Mouse (Mus musculus) brain, embryonic 14.5 days (tissue): ENCODE data around the gene Scap.

Experiments
- CTCF ChIP-seq: fragments of 200-500 bp; IDR thresholded peaks from 2 replicates; pipeline ENCODE4 v1.5.1; 2012; ENCODE audit warnings: inconsistent platforms, mild to moderate bottlenecking, moderate library complexity, borderline replicate concordance; ENCODE audit not compliant: insufficient read depth, insufficient read length; ENCODE audit errors: extremely low read depth
- POLR2A ChIP-seq: fragments of 200-500 bp; IDR thresholded peaks from 2 replicates; pipeline ENCODE4 v1.6.1; 2012; ENCODE audit warnings: mild to moderate bottlenecking, inconsistent platforms, borderline replicate concordance; ENCODE audit not compliant: poor library complexity, insufficient read depth, insufficient read length, severe bottlenecking; ENCODE audit errors: extremely low read depth

GRCm38 (mm10) chr9:110381292-110381691 is 48.2 kb downstream of the Scap start:
- TF ChIP-seq CTCF (no peak), POLR2A (no peak)
